Mouse (Mus musculus) cortical plate, adult 2 months (tissue): Measurements from ENCODE around the gene Cnn1. TPM values are rescaled to one million over a fixed set of nuclear protein-coding genes. Genes with fewer than 3 reads are reported as not detected.
"Not testable (repeated sequence)": the region's sequence is repeated elsewhere in the genome, so short reads cannot be mapped to it uniquely, and the experiment has no call there.

Experiments
- H3K27ac ChIP-seq: fragments of 200-500 bp; 2 replicates; pipeline ENCODE4 v1.5.1; 2012; ENCODE audit warnings: low read length, control low read depth, inconsistent platforms; ENCODE audit not compliant: insufficient read depth
- H3K4me1 ChIP-seq: fragments of 200-500 bp; 2 replicates; pipeline ENCODE4 v1.6.1; 2011; ENCODE audit warnings: low read length; ENCODE audit not compliant: control insufficient read depth, insufficient read depth
- H3K4me3 ChIP-seq: fragments of 200-500 bp; 2 replicates; pipeline ENCODE4 v1.5.1; 2011; ENCODE audit warnings: mild to moderate bottlenecking, low read length, control low read depth; ENCODE audit not compliant: insufficient read depth
- CTCF ChIP-seq: fragments of 200-500 bp; IDR thresholded peaks from 2 replicates; pipeline ENCODE4 v1.5.1; 2011; ENCODE audit warnings: mild to moderate bottlenecking, control low read depth, low read length; ENCODE audit not compliant: insufficient read depth; ENCODE audit errors: extremely low read depth
- POLR2A ChIP-seq: fragments of 200-500 bp; IDR thresholded peaks from 2 replicates; pipeline ENCODE4 v1.6.1; 2011; ENCODE audit warnings: mild to moderate bottlenecking, low read length, control low read depth; ENCODE audit not compliant: insufficient read depth; ENCODE audit errors: extremely low read depth
- polyA plus RNA-seq: library from polyadenylated mRNA; depleted of rRNA; stranded (reverse); fragments of >200 nt; gene quantifications from 2 replicates; pipeline ENCODE4 v1.2.3, GENCODE M21; 2012

Gene Cnn1
- polyA plus RNA-seq, 1 experiment, result 1.2 TPM

GRCm38 (mm10) chr9:22070791-22071573 lies 28.0 kb upstream of the Cnn1 start, which contains the start of the genes Gm49318 and Zfp653:
Gene Gm49318 (minus strand): TSS chr9:22071259.
Gene Zfp653 (minus strand): TSS chr9:22071376.
- H3K4me3 ChIP-seq, result peak within 1 kb of the TSS; percentile 48
- no peaks in the 10 kb centered on the region for H3K4me1 ChIP-seq
- peak; percentile 92 for TF ChIP-seq POLR2A
- no peak for TF ChIP-seq CTCF
- peak within 1 kb of the TSS; percentile 82; the same call in 1 of the 2 replicates for H3K27ac ChIP-seq

GRCm38 (mm10) chr9:22072276-22072675 lies 26.7 kb upstream of the Cnn1 start:
- H3K27ac ChIP-seq, result no peak overlapping the region
- TF ChIP-seq CTCF (no peak), POLR2A (no peak)
- no peaks in the 10 kb centered on the region for H3K4me1 ChIP-seq
- no peak overlapping the region for H3K4me3 ChIP-seq

- not testable (repeated sequence) for H3K4me1 ChIP-seq, H3K27ac ChIP-seq, H3K4me3 ChIP-seq
Observed at GRCm38 (mm10) chr9:22075778-22076177, 23.2 kb upstream of the Cnn1 start.

- no peak overlapping the region for H3K4me3 ChIP-seq
- TF ChIP-seq POLR2A (no peak), CTCF (no peak)
- no peaks in the 10 kb centered on the region for H3K4me1 ChIP-seq
- no peak overlapping the region for H3K27ac ChIP-seq
Observed at GRCm38 (mm10) chr9:22076223-22076622, 22.8 kb upstream of the Cnn1 start.

- Histone ChIP-seq H3K4me1 (no peaks in the 10 kb centered on the region), H3K27ac (no peak overlapping the region), H3K4me3 (peak overlapping the region; percentile 81)
- TF ChIP-seq POLR2A (no peak), CTCF (no peak)
Observed at GRCm38 (mm10) chr9:22084667-22085021, 14.4 kb upstream of the Cnn1 start.

- Histone ChIP-seq H3K27ac (peak within 1 kb of the TSS; percentile 63), H3K4me1 (no peaks in the 10 kb centered on the region), H3K4me3 (peak within 1 kb of the TSS; percentile 81)
- TF ChIP-seq CTCF (no peak), POLR2A (peak; percentile 92)
Observed at GRCm38 (mm10) chr9:22085022-22085834, 13.8 kb upstream of the Cnn1 start, which contains the start of gene Ecsit. Gene Ecsit (minus strand): TSS chr9:22085438.

GRCm38 (mm10) chr9:22086012-22086411 lies 13.0 kb upstream of the Cnn1 start:
- no peaks in the 10 kb centered on the region for H3K4me1 ChIP-seq
- TF ChIP-seq CTCF, result no peak
- no peak for TF ChIP-seq POLR2A
- peak overlapping the region; percentile 81 for H3K4me3 ChIP-seq
- H3K27ac ChIP-seq, result no peak overlapping the region

- TF ChIP-seq CTCF (no peak), POLR2A (no peak)
- H3K4me3 ChIP-seq, result no peak overlapping the region
- H3K4me1 ChIP-seq, result no peaks in the 10 kb centered on the region
- H3K27ac ChIP-seq, result no peak overlapping the region
Observed at GRCm38 (mm10) chr9:22087034-22087618, 11.9 kb upstream of the Cnn1 start.

GRCm38 (mm10) chr9:22089281-22089680 lies 9.7 kb upstream of the Cnn1 start:
- Histone ChIP-seq H3K4me3 (no peak overlapping the region), H3K27ac (no peak overlapping the region), H3K4me1 (no peaks in the 10 kb centered on the region)
- TF ChIP-seq POLR2A (no peak), CTCF (no peak)
